Mouse (Mus musculus): ENCODE results near the gene Tbkbp1.

DNA sequence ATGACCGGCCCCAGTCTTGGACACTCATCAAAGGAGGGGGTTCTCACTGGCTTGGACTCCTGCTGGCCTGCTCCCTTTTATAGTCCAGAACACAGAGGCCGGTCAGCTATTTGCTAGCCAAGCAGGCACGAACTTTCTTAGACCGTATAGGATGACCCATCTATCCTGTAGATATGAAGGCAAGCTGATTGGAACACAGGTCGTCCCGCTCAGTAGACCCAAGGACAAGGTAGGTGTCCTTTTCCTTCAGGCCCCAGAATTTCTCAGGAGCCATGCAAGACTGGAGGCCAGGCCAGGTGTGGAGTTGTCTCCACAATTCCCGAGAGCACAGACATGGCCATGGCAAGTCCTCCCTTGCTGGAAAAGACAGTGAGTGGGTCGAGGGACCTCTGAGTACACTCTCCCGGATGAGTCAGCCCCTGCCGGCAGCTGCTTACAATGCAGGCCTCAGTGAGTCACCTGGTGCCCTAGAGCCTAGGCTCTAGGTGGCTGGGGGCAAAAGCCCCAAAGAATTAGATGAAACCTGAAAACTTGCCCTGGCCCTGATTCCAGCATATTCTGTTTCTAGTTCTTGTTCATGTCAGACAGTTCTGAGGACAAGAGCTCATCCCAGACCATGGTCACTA is 1.5 kb upstream of the Tbkbp1 start:
- peak; percentile 25; the same call in 1 of the 2 replicates for TF ChIP-seq CTCF (IDR thresholded peaks at IDR 0.05; ENCODE audit: low read depth)
- no peak for TF ChIP-seq EP300 (IDR thresholded peaks at IDR 0.05; ENCODE audit: low read depth)

All from liver, embryonic 14.5 days (tissue).